Mouse (Mus musculus) cerebellum, postnatal 14 days (tissue): ENCODE data around the gene Fyn.
A peak's percentile ranks its signal among the peaks of the same experiment; 100 is the strongest.

Source experiments
- DNase-seq, 2 experiments: peaks; one replicate each; pipeline ENCODE4 v3.0.0; 2021; ENCODE audit warnings: mixed read lengths in 2 of 2

The Fyn gene

GRCm38 (mm10) chr10:39541951-39542521 lies 173.4 kb downstream of the Fyn start:
- peak; percentile 76 to 77 for DNase-seq

- DNase-seq, result peak; percentile 42 to 57
Observed at GRCm38 (mm10) chr10:39542535-39543257, 174.0 kb downstream of the Fyn start.

GRCm38 (mm10) chr10:39543258-39543770 lies 174.7 kb downstream of the Fyn start:
- no peak for DNase-seq

GRCm38 (mm10) chr10:39547369-39548074 lies 178.9 kb downstream of the Fyn start:
- no peak for DNase-seq

GRCm38 (mm10) chr10:39550791-39551190 lies 182.1 kb downstream of the Fyn start:
- DNase-seq, result no peak

- DNase-seq, result peak in 1 of 2 experiments; percentile 40
Observed at GRCm38 (mm10) chr10:39551637-39552185, 183.1 kb downstream of the Fyn start.

- DNase-seq, result no peak
Observed at GRCm38 (mm10) chr10:39552351-39552814, 183.7 kb downstream of the Fyn start.

- no peak for DNase-seq
Observed at GRCm38 (mm10) chr10:39552903-39553302, 184.2 kb downstream of the Fyn start.

- peak in 1 of 2 experiments; percentile 36 for DNase-seq
Observed at GRCm38 (mm10) chr10:39555289-39555715, 186.6 kb downstream of the Fyn start.

GRCm38 (mm10) chr10:39555740-39556139 lies 187.1 kb downstream of the Fyn start:
- no peak for DNase-seq

- DNase-seq, result no peak
Observed at GRCm38 (mm10) chr10:39557360-39557759, 188.7 kb downstream of the Fyn start.

- no peak for DNase-seq
Observed at GRCm38 (mm10) chr10:39557851-39558250, 189.2 kb downstream of the Fyn start.

GRCm38 (mm10) chr10:39558492-39559005 lies 189.9 kb downstream of the Fyn start:
- no peak for DNase-seq

GRCm38 (mm10) chr10:39559321-39559720 lies 190.7 kb downstream of the Fyn start:
- no peak for DNase-seq

GRCm38 (mm10) chr10:39562383-39562782 lies 193.7 kb downstream of the Fyn start:
- peak; percentile 32 to 50 for DNase-seq

- DNase-seq, result no peak
Observed at GRCm38 (mm10) chr10:39563552-39564223, 195.0 kb downstream of the Fyn start.

- no peak for DNase-seq
Observed at GRCm38 (mm10) chr10:39566901-39567300, 198.2 kb downstream of the Fyn start.

- no peak for DNase-seq
Observed at GRCm38 (mm10) chr10:39568991-39569390, 200.3 kb downstream of the Fyn start.

GRCm38 (mm10) chr10:39571011-39571410 lies 202.4 kb downstream of the Fyn start:
- no peak for DNase-seq

- DNase-seq, result no peak
Observed at GRCm38 (mm10) chr10:39572050-39572671, 203.5 kb downstream of the Fyn start.

- DNase-seq, result no peak
Observed at GRCm38 (mm10) chr10:39572672-39573051, 204.0 kb downstream of the Fyn start.

- peak; percentile 48 to 58 for DNase-seq
Observed at GRCm38 (mm10) chr10:39576466-39576865, 207.8 kb downstream of the Fyn start.
